Mouse (Mus musculus): ENCODE data around the gene Uqcrc1. TPM values are rescaled to one million over a fixed set of nuclear protein-coding genes. Genes with fewer than 3 reads are reported as not detected.

Gene Uqcrc1
- polyA plus RNA-seq, 1 experiment from 2014 or later: 427 TPM

MicroRNA genes within 50 kb of the gene (microRNA counts, 519-probe panel; counts per million panel counts)
- not detected for microRNA mmu-miR-711

Small RNA genes lying within 50 kb of the gene (microRNA-seq; reads per million reads assigned to microRNA genes)
- gene Mir711: not detected

Other genes starting within 250 kb of the Uqcrc1 start
- 24.2 and 28.2 TPM in 2 replicates for gene Prkar2a, start 247.3 kb upstream of the Uqcrc1 start, polyA plus RNA-seq (2015; fragmentation: Nextera tagmentation; extraction: Ambion mirVana)
- gene Ip6k2, start 152.8 kb upstream of the Uqcrc1 start, polyA plus RNA-seq (2015; fragmentation: Nextera tagmentation; extraction: Ambion mirVana): 86.7 and 99.7 TPM in 2 replicates
- 17.7 and 19.0 TPM in 2 replicates for gene Nckipsd, start 128.3 kb upstream of the Uqcrc1 start, polyA plus RNA-seq (2015; fragmentation: Nextera tagmentation; extraction: Ambion mirVana)
- gene Celsr3, start 110.3 kb upstream of the Uqcrc1 start, polyA plus RNA-seq (2015; fragmentation: Nextera tagmentation; extraction: Ambion mirVana): 0.08 and 0.09 TPM in 2 replicates
- 12.7 and 13.8 TPM in 2 replicates for gene Slc26a6, start 83.3 kb upstream of the Uqcrc1 start, polyA plus RNA-seq (2015; fragmentation: Nextera tagmentation; extraction: Ambion mirVana)
- gene Tmem89, start 22.0 kb upstream of the Uqcrc1 start, polyA plus RNA-seq (2015; fragmentation: Nextera tagmentation; extraction: Ambion mirVana): 0.31 TPM in 1 of 2 replicates, not detected in the other
- gene Col7a1, start 17.0 kb downstream of the Uqcrc1 start, polyA plus RNA-seq (2015; fragmentation: Nextera tagmentation; extraction: Ambion mirVana): 19.4 and 24.4 TPM in 2 replicates
- 0.46 TPM in 1 of 2 replicates, not detected in the other for gene Ucn2, start 49.4 kb downstream of the Uqcrc1 start, polyA plus RNA-seq (2015; fragmentation: Nextera tagmentation; extraction: Ambion mirVana)
- gene Pfkfb4, start 55.1 kb downstream of the Uqcrc1 start, polyA plus RNA-seq (2015; fragmentation: Nextera tagmentation; extraction: Ambion mirVana): 10.0 and 11.8 TPM in 2 replicates
- 108 and 123 TPM in 2 replicates for gene Shisa5, start 101.9 kb downstream of the Uqcrc1 start, polyA plus RNA-seq (2015; fragmentation: Nextera tagmentation; extraction: Ambion mirVana)
- gene Trex1, start 123.1 kb downstream of the Uqcrc1 start, polyA plus RNA-seq (2015; fragmentation: Nextera tagmentation; extraction: Ambion mirVana): 16.0 and 17.2 TPM in 2 replicates
- 25.4 and 27.4 TPM in 2 replicates for gene Atrip, start 137.5 kb downstream of the Uqcrc1 start, polyA plus RNA-seq (2015; fragmentation: Nextera tagmentation; extraction: Ambion mirVana)
- 12.5 and 13.6 TPM in 2 replicates for gene Ccdc51, start 145.9 kb downstream of the Uqcrc1 start, polyA plus RNA-seq (2015; fragmentation: Nextera tagmentation; extraction: Ambion mirVana)
- 487 and 558 TPM in 2 replicates for gene Tma7, start 146.0 kb downstream of the Uqcrc1 start, polyA plus RNA-seq (2015; fragmentation: Nextera tagmentation; extraction: Ambion mirVana)
- 9.3 and 11.2 TPM in 2 replicates for gene Plxnb1, start 158.8 kb downstream of the Uqcrc1 start, polyA plus RNA-seq (2015; fragmentation: Nextera tagmentation; extraction: Ambion mirVana)
- gene Fbxw21, start 225.4 kb downstream of the Uqcrc1 start, polyA plus RNA-seq (2015; fragmentation: Nextera tagmentation; extraction: Ambion mirVana): not detected in 2 replicates

Data from limb, embryonic 15.5 days (tissue).